Mouse (Mus musculus): ENCODE measurements at regions not wholly inside any gene's neighbourhood (a gene's known extent, or its start where the extent isn't known, plus 50 kb on each side); places are given as distances from the start of the nearest gene placed in this dataset.

DNA sequence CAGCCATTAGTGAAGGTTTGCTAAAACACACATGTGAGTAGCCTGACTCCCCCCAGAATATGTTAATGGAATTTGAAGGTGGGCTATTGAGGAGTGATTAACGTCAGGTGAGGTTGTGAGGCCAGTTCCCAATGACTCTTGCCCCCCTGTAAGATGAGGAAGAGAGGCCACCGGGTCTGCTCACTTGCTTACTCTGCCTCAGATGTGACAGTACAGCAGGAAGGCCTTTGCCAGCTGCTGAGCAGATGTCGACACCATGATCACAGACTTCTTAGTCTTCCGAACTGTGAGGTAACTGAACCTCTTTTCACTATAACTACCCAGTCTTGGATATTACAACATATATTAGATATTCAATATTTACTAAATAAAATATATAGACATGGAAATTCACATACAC lies 127.4 kb downstream of the Kdr start:
- Histone ChIP-seq H3K9me3 (no peaks in the 10 kb centered on the region), H3K36me3 (no peaks in the 10 kb centered on the region), H3K27me3 (no peaks in the 10 kb centered on the region), H3K4me3 (no peak overlapping the region), H3K9ac (no peak overlapping the region), H3K4me1 (peaks cover 12% of the 10 kb centered on the region), H3K27ac (no peak overlapping the region), H3K4me2 (replicated peaks) (no peak overlapping the region)
- WGBS: 58% methylated on average over 4 of the region's 4 CpGs
- no peak for ATAC-seq (ENCODE audit: low FRiP score, low read depth)

DNA sequence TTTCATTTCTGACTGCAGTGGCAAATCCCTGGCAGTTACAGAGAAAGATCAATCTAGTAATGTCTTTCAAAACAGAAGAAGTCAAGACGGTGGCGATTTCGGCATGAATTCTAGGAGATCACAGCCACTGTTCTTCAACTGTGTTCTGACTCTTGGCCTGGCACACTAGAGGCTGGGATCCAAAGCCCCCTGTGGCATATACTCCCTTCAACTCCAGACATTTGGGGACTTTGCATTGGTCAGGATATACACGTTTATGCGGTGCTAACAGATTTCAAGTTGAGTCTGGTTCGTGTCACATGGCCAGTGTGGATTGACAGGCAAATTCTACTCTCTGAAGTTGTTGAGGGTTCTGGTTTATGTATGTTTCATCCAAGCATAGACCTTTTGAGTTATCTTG lies 130.3 kb downstream of the Kdr start:
- no peak for ATAC-seq (ENCODE audit: low FRiP score, low read depth)
- no peak overlapping the region for H3K27ac ChIP-seq
- H3K4me3 ChIP-seq: no peak overlapping the region
- no peak overlapping the region for H3K9ac ChIP-seq
- H3K27me3 ChIP-seq: no peaks in the 10 kb centered on the region
- no peak overlapping the region for H3K4me2 ChIP-seq (replicated peaks)
- peaks cover 8% of the 10 kb centered on the region; the same call in 1 of the 2 replicates for H3K4me1 ChIP-seq
- WGBS: 81% methylated on average over 6 of the region's 6 CpGs
- no peaks in the 10 kb centered on the region for H3K36me3 ChIP-seq
- H3K9me3 ChIP-seq: no peaks in the 10 kb centered on the region

DNA sequence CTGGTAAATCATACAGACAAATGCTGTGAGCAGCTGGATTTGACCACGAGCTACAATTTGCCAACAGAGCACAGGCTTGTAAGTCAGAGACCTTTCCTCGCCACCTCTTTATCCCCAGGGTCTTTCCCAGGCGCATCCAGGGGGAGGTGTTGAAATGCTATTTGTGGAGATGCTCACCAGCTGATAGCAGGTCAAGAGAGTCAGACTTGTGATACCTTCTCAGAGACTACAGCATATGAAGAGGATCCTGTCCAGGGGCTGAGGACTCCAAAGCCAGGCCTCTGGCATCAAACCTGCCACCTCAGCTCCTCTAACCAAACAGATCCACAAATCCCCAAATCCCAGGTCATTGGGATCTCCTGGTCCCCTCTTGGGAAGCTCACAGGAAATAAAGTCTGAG lies 130.9 kb downstream of the Kdr start:
- ATAC-seq (ENCODE audit: low FRiP score, low read depth): no peak
- peaks cover 8% of the 10 kb centered on the region; the same call in 1 of the 2 replicates for H3K4me1 ChIP-seq
- H3K4me2 ChIP-seq (replicated peaks): no peak overlapping the region
- H3K27ac ChIP-seq: no peak overlapping the region
- H3K4me3 ChIP-seq: no peak overlapping the region
- no peaks in the 10 kb centered on the region for H3K36me3 ChIP-seq
- H3K9me3 ChIP-seq: no peaks in the 10 kb centered on the region
- H3K9ac ChIP-seq: no peak overlapping the region
- 73% methylated on average over 3 of the region's 3 CpGs for WGBS
- H3K27me3 ChIP-seq: no peaks in the 10 kb centered on the region

DNA sequence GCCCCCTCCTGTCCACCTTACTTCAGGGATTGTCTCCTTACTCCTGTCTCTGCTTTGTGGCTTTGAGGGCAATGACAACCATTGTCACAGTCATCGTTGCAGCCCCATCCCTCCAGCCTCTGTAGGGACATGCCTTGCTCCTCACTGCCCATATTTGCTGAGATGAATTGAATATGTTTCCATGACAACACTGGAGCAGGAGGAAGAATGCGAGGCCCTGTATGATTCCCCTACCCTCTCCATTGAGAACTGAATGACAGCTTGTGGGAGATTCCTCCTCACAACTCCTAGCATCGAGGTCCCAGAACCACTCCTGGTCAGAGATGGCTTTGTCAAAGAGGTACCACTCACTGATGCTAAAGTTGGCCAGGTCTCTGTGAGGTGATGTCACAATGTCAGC lies 132.2 kb downstream of the Kdr start:
- ATAC-seq (ENCODE audit: low FRiP score, low read depth): no peak
- H3K27me3 ChIP-seq: no peaks in the 10 kb centered on the region
- H3K4me2 ChIP-seq (replicated peaks): no peak overlapping the region
- WGBS: 71% methylated on average over 3 of the region's 3 CpGs
- no peaks in the 10 kb centered on the region for H3K36me3 ChIP-seq
- no peaks in the 10 kb centered on the region for H3K9me3 ChIP-seq
- H3K4me1 ChIP-seq: peaks cover 8% of the 10 kb centered on the region; the same call in 1 of the 2 replicates
- H3K4me3 ChIP-seq: no peak overlapping the region
- H3K27ac ChIP-seq: no peak overlapping the region
- H3K9ac ChIP-seq: no peak overlapping the region

DNA sequence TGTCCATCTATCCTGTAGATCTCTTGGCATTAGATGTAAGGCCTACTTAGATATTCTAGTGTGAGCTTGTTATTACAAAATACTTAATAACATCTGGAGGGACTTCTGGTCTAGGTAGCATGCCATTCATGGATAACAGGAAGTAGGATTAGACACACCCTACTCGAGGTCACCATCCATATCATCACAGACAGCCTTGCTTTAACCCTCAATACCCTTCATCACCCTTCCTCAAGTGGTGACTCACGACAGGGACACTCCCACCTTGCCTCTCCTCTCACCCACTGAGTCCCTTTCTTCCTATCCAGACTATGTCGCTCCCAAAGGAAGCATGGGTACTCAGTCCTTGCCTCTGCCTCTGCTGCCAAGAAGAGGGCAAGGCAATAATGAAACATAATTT lies 134.5 kb downstream of the Kdr start:
- H3K36me3 ChIP-seq: no peaks in the 10 kb centered on the region
- H3K27me3 ChIP-seq: no peaks in the 10 kb centered on the region
- H3K27ac ChIP-seq: no peak overlapping the region
- ATAC-seq (ENCODE audit: low FRiP score, low read depth): no peak
- no peaks in the 10 kb centered on the region for H3K4me1 ChIP-seq
- WGBS: 75% methylated on average over 3 of the region's 3 CpGs
- no peak overlapping the region for H3K4me3 ChIP-seq
- H3K9me3 ChIP-seq: no peaks in the 10 kb centered on the region
- H3K4me2 ChIP-seq (replicated peaks): no peak overlapping the region
- no peak overlapping the region for H3K9ac ChIP-seq

DNA sequence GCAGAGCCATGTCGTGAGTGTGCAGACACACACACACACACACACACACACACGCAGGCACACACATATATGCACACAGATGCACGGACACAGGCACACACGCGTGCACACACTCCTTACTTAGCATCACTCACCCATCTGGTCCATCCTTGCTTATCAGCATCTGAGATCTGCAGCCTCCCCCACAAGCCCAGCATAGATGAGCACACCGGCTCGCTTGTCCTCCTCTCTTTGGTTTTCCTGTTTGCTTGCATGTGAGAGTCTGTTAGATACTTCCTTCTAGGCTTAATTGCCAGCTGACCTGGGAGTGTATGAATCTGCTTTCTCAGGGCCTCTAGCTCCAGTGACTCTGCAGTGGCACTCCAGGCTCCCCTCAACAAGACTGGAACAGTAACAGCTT lies 137.8 kb downstream of the Kdr start:
- H3K27ac ChIP-seq: no peak overlapping the region

DNA sequence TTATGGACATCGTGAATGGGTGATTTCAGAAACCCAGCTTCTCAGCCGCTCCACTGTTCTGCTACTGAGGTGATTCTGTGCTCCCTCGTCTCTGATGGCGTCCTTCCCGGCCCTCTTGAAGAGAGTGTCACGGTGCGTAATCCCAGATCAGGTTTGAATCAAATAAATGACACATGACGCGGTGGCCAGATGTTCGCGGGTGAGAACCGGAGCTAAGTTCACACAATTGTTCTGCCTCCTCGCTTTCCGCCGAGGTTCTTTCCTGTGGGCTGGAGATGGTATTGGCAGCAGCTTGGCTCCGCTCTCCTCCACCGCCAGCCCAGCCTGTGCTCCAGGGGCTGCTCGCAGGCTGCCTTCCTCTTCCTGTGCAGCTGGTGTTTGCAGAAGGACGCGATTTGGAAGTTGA lies 142.7 kb downstream of the Kdr start:
- peak overlapping the region; percentile 54 for H3K4me2 ChIP-seq (replicated peaks)
- H3K9me3 ChIP-seq: no peaks in the 10 kb centered on the region
- peak; percentile 51; the same call in 1 of the 2 replicates for ATAC-seq (ENCODE audit: low FRiP score, low read depth)
- no peaks in the 10 kb centered on the region for H3K27me3 ChIP-seq
- no peak overlapping the region for H3K27ac ChIP-seq
- no peaks in the 10 kb centered on the region for H3K36me3 ChIP-seq
- H3K4me3 ChIP-seq: peak overlapping the region; percentile 17
- WGBS: 58% methylated on average over 20 of the region's 20 CpGs
- peaks cover 11% of the 10 kb centered on the region for H3K4me1 ChIP-seq
- H3K9ac ChIP-seq: no peak overlapping the region

More for the DNA sequence above, 137.8 kb downstream of the Kdr start:
- no peaks in the 10 kb centered on the region for H3K27me3 ChIP-seq
- H3K4me2 ChIP-seq (replicated peaks): no peak overlapping the region
- H3K4me1 ChIP-seq: peaks cover 3% of the 10 kb centered on the region; the same call in 1 of the 2 replicates
- no peaks in the 10 kb centered on the region for H3K9me3 ChIP-seq
- H3K9ac ChIP-seq: no peak overlapping the region
- no peak overlapping the region for H3K4me3 ChIP-seq
- no peak for ATAC-seq (ENCODE audit: low FRiP score, low read depth)
- no peaks in the 10 kb centered on the region for H3K36me3 ChIP-seq
- WGBS: 83% methylated on average over 7 of the region's 7 CpGs

DNA sequence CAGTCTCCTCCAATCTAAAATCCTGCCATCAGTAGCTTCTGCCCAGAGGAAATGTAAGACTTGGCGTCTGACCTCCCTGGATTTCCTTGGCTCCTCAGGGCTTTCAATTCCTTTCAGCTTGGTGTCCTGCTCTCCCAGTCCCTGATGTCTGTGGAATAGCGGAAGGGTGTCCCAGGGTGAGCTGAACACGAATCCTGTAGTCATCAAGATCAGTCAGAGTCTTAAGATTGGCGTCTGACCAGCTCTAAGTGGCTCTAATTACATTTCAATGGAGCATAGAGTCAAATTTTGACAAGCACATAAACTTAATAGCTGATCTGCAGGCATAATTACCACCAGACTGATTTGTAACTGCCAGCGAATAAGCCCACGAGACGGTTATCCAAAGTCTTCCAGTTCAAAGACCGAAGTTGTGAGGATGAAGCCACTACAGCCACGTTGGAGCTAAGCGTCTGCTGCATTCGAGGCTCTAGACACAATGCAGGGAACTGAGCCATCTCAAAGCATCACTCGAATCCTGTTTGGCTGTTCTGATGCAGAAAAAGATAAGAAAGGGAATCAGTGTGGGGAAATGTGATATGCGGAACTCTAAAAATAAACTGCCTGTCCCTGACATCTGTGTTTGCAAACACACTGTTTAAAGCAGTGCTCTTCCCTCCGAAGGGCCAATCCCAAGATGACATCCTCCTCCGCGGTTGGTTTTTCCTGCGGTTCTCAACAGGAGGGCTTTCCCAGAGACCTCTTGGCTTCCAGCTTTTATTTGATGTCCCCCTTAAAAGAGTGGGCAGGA lies 143.3 kb downstream of the Kdr start:
- no peaks in the 10 kb centered on the region for H3K9me3 ChIP-seq
- peak overlapping the region; percentile 54 for H3K4me2 ChIP-seq (replicated peaks)
- WGBS: 48% methylated on average over 17 of the region's 17 CpGs
- H3K36me3 ChIP-seq: no peaks in the 10 kb centered on the region
- no peaks in the 10 kb centered on the region for H3K27me3 ChIP-seq
- peak overlapping the region; percentile 17 for H3K4me3 ChIP-seq
- peaks cover 11% of the 10 kb centered on the region for H3K4me1 ChIP-seq
- ATAC-seq (ENCODE audit: low FRiP score, low read depth): no peak
- H3K9ac ChIP-seq: no peak overlapping the region
- no peak overlapping the region; the same call in 1 of the 2 replicates for H3K27ac ChIP-seq

DNA sequence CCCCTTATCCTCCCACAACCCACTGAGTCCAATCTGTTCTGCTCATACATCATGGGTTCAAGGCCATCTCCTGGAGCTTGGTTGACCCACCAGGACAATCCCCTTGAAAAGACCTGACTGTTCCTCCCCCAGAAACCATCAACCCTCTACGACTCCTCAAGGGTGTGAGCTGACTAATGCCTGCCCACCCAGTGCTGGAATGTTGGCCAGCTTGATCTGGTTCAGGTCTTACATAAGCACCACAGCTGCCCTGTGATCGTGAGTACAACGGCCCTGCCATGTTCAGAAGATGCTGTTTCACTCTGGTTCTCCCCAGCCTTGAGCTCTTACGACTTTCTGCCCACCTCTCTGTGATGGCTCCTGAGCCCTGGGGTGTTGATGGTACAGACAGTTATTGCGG lies 145.9 kb downstream of the Kdr start:
- 80% methylated on average over 5 of the region's 5 CpGs for WGBS

DNA sequence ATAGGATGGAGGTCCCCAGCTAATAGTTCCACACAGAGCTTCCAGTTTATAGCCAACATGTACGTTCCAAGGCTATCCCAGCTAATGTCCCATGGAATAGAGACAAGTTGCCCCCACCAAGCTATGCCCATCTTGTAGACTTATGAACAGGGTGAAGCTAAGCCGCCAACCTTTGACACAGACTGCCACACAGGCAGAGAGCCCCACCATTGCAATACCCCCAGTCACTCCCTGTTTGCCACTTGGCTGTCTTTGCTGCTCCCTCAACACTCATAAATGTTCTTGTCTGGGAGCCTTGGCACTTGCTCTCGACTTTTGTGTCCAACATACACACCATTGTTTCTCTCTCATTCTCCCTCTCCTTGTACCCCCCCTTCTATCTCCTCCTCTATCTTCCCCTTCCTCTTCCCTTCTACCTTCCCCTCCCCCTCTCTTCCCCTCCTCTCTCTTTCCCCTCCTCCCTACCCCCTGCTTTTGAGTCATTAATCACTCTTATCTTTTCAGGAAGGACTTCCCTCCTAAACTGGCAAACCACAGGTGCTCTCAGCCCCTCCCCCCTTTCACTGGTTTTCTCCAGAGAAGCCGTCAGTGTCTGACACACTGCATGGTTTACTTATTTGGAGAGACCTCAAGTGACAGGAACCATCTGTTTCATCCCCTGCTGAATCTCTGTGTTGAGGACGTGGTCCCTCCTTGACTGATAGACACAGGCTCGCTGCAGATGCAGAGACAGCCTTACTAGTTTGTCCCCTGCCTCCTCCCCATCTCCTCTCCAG lies 148.2 kb downstream of the Kdr start:
- H3K36me3 ChIP-seq: no peaks in the 10 kb centered on the region
- H3K4me2 ChIP-seq (replicated peaks): no peak overlapping the region
- ATAC-seq (ENCODE audit: low FRiP score, low read depth): no peak
- H3K9me3 ChIP-seq: no peaks in the 10 kb centered on the region
- no peak overlapping the region for H3K9ac ChIP-seq
- no peak overlapping the region for H3K27ac ChIP-seq
- 45% methylated on average over 6 of the region's 6 CpGs for WGBS
- peaks cover 5% of the 10 kb centered on the region; the same call in 1 of the 2 replicates for H3K4me1 ChIP-seq
- H3K27me3 ChIP-seq: no peaks in the 10 kb centered on the region
- H3K4me3 ChIP-seq: no peak overlapping the region

More for the DNA sequence above, 145.9 kb downstream of the Kdr start:
- Histone ChIP-seq H3K4me3 (no peak overlapping the region), H3K9ac (no peak overlapping the region), H3K9me3 (no peaks in the 10 kb centered on the region), H3K4me1 (peaks cover 11% of the 10 kb centered on the region), H3K36me3 (no peaks in the 10 kb centered on the region), H3K27me3 (no peaks in the 10 kb centered on the region), H3K27ac (no peak overlapping the region), H3K4me2 (replicated peaks) (no peak overlapping the region)
- ATAC-seq (ENCODE audit: low FRiP score, low read depth): no peak

DNA sequence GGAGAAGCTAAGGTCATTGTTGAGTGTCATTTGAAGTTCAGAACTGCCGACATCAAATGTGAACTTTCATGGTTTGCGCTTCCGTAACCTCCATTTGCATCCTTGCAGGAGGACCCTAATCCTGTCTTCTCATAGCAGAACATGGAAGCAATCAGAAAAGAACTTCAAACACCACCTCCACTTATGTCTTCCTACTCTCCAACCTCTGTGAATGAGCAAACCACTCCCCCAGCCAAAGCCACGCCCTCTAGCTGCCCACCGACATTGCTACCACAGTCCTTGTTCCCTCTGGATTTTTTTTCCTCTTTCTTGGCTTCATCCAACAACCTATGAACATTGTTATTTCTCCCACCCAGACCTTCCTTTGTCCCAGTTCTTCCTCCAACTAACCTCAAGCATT lies 149.9 kb downstream of the Kdr start:
- Histone ChIP-seq H3K4me2 (replicated peaks) (no peak overlapping the region), H3K9ac (no peak overlapping the region), H3K27me3 (no peaks in the 10 kb centered on the region), H3K4me1 (no peaks in the 10 kb centered on the region), H3K4me3 (no peak overlapping the region), H3K9me3 (no peaks in the 10 kb centered on the region), H3K36me3 (no peaks in the 10 kb centered on the region), H3K27ac (no peak overlapping the region)
- ATAC-seq (ENCODE audit: low FRiP score, low read depth): no peak
- WGBS: 82% methylated on average over 5 of the region's 5 CpGs

DNA sequence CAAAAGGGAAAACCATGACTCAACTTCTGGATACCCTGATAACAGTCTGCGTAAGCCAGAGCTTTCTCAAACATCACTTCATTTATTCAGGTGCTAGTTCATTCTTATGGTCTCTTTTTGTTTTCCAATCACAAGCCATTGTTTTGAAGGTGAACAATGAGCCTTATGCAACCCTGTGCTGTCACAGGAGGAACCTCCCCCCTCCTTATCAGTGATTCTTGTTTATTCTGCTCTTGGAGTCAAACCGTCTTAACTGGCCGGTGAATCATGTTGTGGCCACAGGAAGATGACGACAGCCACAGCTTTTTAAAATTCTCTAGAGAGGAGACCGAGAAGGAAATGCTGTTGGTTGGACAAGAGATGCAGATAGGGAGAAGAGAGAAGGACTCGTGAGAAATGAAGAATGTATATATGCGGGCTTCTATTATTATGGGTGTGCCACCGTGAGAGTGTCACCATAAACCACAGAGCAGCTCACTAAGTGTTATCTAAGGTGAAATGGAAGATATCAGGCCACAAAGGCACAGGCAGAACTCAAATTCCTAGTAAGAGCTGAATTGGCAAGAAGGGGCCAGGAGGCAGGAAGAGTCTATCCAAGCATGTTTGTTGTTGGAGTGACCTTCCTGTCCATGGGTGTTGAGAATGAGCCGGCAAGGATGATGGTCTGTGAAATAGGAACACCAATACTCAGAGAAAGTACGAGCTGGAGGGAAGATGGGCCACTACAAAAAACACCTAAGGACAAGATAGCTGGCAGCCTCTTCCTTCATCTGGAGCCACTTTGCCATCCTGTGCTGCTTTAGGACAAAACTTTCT lies 151.8 kb downstream of the Kdr start:
- no peak overlapping the region for H3K27ac ChIP-seq
- no peak for ATAC-seq (ENCODE audit: low FRiP score, low read depth)
- no peak overlapping the region for H3K4me2 ChIP-seq (replicated peaks)
- no peaks in the 10 kb centered on the region for H3K27me3 ChIP-seq
- no peaks in the 10 kb centered on the region for H3K36me3 ChIP-seq
- 83% methylated on average over 10 of the region's 10 CpGs for WGBS
- no peaks in the 10 kb centered on the region for H3K9me3 ChIP-seq
- no peak overlapping the region for H3K4me3 ChIP-seq
- no peaks in the 10 kb centered on the region for H3K4me1 ChIP-seq
- H3K9ac ChIP-seq: no peak overlapping the region
